Mouse (Mus musculus) erythroblast, embryonic 14.5 days (primary cell): ENCODE data around the gene Chic2.

Experiments used
- GATA1 ChIP-seq: IDR thresholded peaks from 2 replicates; pipeline ENCODE4 v1.6.1; 2012; ENCODE audit warnings: low read length, inconsistent platforms, mixed read lengths
- TAL1 ChIP-seq: IDR thresholded peaks from 3 replicates; pipeline ENCODE4 v1.6.1; 2012; ENCODE audit warnings: low read length, inconsistent platforms, mixed read lengths

GRCm38 (mm10) chr5:75071951-75072350 lies 27.4 kb upstream of the Chic2 start:
- TF ChIP-seq TAL1, result no peak
- TF ChIP-seq GATA1, result no peak
